Mouse (Mus musculus): Measurements from ENCODE around the gene Wbp4. TPM values are rescaled to one million over a fixed set of nuclear protein-coding genes. Genes with fewer than 3 reads are reported as not detected.
"Not testable (repeated sequence)": the region's sequence is repeated elsewhere in the genome, so short reads cannot be mapped to it uniquely, and the experiment has no call there.

The Wbp4 gene
- polyA plus RNA-seq, 1 experiment from 2014 or later = 61.1 TPM

- Histone ChIP-seq H3K27ac (ENCODE audit: low read depth, low read length) (peak overlapping the region; percentile 35), H3K27me3 (ENCODE audit: control insufficient read depth, insufficient read depth, low read length) (no peaks in the 10 kb centered on the region; the same call in 1 of the 2 replicates), H3K9me3 (ENCODE audit: control insufficient read depth, low read length) (no peaks in the 10 kb centered on the region), H3K36me3 (ENCODE audit: control insufficient read depth, insufficient read depth, low read length) (no peaks in the 10 kb centered on the region), H3K4me3 (ENCODE audit: low read depth, low read length) (peak overlapping the region; percentile 15; the same call in 1 of the 2 replicates), H3K4me1 (ENCODE audit: control insufficient read depth, insufficient read depth, low read length) (peaks cover 12% of the 10 kb centered on the region; the same call in 1 of the 2 replicates), H3K9ac (ENCODE audit: low read length) (peak overlapping the region; percentile 48), H3K4me2 (peak overlapping the region; percentile 48)
- DNase-seq (ENCODE audit: low spot score, missing footprints) (peak; percentile 91), ATAC-seq (ENCODE audit: low FRiP score) (peak; percentile 77)
- 23% methylated on average over 16 of the region's 16 CpGs for WGBS
Measured at GRCm38 (mm10) chr14:79445055-79445620, 36.2 kb downstream of the Wbp4 start.

- Histone ChIP-seq H3K27me3 (ENCODE audit: control insufficient read depth, insufficient read depth, low read length) (no peaks in the 10 kb centered on the region; the same call in 1 of the 2 replicates), H3K4me3 (ENCODE audit: low read depth, low read length) (no peak overlapping the region), H3K4me1 (ENCODE audit: control insufficient read depth, insufficient read depth, low read length) (peaks cover 12% of the 10 kb centered on the region; the same call in 1 of the 2 replicates), H3K4me2 (peak overlapping the region; percentile 48), H3K27ac (ENCODE audit: low read depth, low read length) (no peak overlapping the region), H3K36me3 (ENCODE audit: control insufficient read depth, insufficient read depth, low read length) (no peaks in the 10 kb centered on the region), H3K9ac (ENCODE audit: low read length) (no peak overlapping the region), H3K9me3 (ENCODE audit: control insufficient read depth, low read length) (no peaks in the 10 kb centered on the region)
- DNase-seq (ENCODE audit: low spot score, missing footprints) = no peak
- peak; percentile 54 for ATAC-seq (ENCODE audit: low FRiP score)
- 85% methylated on average over 9 of the region's 9 CpGs for WGBS
Measured at GRCm38 (mm10) chr14:79444601-79445000, 36.7 kb downstream of the Wbp4 start.

- Histone ChIP-seq H3K4me1 (ENCODE audit: control insufficient read depth, insufficient read depth, low read length) (peaks cover 12% of the 10 kb centered on the region; the same call in 1 of the 2 replicates), H3K4me3 (ENCODE audit: low read depth, low read length) (no peak overlapping the region), H3K4me2 (no peak overlapping the region), H3K9me3 (ENCODE audit: control insufficient read depth, low read length) (no peaks in the 10 kb centered on the region), H3K36me3 (ENCODE audit: control insufficient read depth, insufficient read depth, low read length) (no peaks in the 10 kb centered on the region), H3K9ac (ENCODE audit: low read length) (no peak overlapping the region), H3K27me3 (ENCODE audit: control insufficient read depth, insufficient read depth, low read length) (no peaks in the 10 kb centered on the region), H3K27ac (ENCODE audit: low read depth, low read length) (no peak overlapping the region)
- 91% methylated on average over 5 of the region's 5 CpGs for WGBS
- DNase-seq (ENCODE audit: low spot score, missing footprints) (no peak), ATAC-seq (ENCODE audit: low FRiP score) (no peak)
Measured at GRCm38 (mm10) chr14:79441441-79441840, 39.9 kb downstream of the Wbp4 start.

GRCm38 (mm10) chr14:79440655-79441054 is 40.7 kb downstream of the Wbp4 start:
- WGBS = 88% methylated on average over 2 of the region's 2 CpGs
- DNase-seq (ENCODE audit: low spot score, missing footprints) (peak; percentile 44), ATAC-seq (ENCODE audit: low FRiP score) (no peak)
- Histone ChIP-seq H3K27ac (ENCODE audit: low read depth, low read length) (no peak overlapping the region), H3K9me3 (ENCODE audit: control insufficient read depth, low read length) (no peaks in the 10 kb centered on the region), H3K9ac (ENCODE audit: low read length) (no peak overlapping the region), H3K4me2 (no peak overlapping the region), H3K4me3 (ENCODE audit: low read depth, low read length) (no peak overlapping the region), H3K4me1 (ENCODE audit: control insufficient read depth, insufficient read depth, low read length) (peaks cover 9% of the 10 kb centered on the region; the same call in 1 of the 2 replicates), H3K27me3 (ENCODE audit: control insufficient read depth, insufficient read depth, low read length) (no peaks in the 10 kb centered on the region), H3K36me3 (ENCODE audit: control insufficient read depth, insufficient read depth, low read length) (no peaks in the 10 kb centered on the region)

- DNase-seq (ENCODE audit: low spot score, missing footprints) (no peak), ATAC-seq (ENCODE audit: low FRiP score) (no peak)
- no peaks in the 10 kb centered on the region for H3K27me3 ChIP-seq (ENCODE audit: control insufficient read depth, insufficient read depth, low read length)
- no peak overlapping the region for H3K4me2 ChIP-seq
- no peak overlapping the region for H3K9ac ChIP-seq (ENCODE audit: low read length)
- WGBS = 89% methylated on average over 1 of the region's 1 CpGs
- no peaks in the 10 kb centered on the region for H3K36me3 ChIP-seq (ENCODE audit: control insufficient read depth, insufficient read depth, low read length)
- H3K27ac ChIP-seq (ENCODE audit: low read depth, low read length) = no peak overlapping the region
- no peaks in the 10 kb centered on the region for H3K4me1 ChIP-seq (ENCODE audit: control insufficient read depth, insufficient read depth, low read length)
- no peaks in the 10 kb centered on the region for H3K9me3 ChIP-seq (ENCODE audit: control insufficient read depth, low read length)
- H3K4me3 ChIP-seq (ENCODE audit: low read depth, low read length) = no peak overlapping the region
Measured at GRCm38 (mm10) chr14:79434068-79434467, 47.3 kb downstream of the Wbp4 start.

- WGBS = 66% methylated on average over 10 of the region's 59 CpGs
- not testable (repeated sequence) for H3K9me3 ChIP-seq (ENCODE audit: control insufficient read depth, low read length); H3K36me3 ChIP-seq (ENCODE audit: control insufficient read depth, insufficient read depth, low read length); DNase-seq (ENCODE audit: low spot score, missing footprints); H3K27me3 ChIP-seq (ENCODE audit: control insufficient read depth, insufficient read depth, low read length); H3K27ac ChIP-seq (ENCODE audit: low read depth, low read length); H3K4me1 ChIP-seq (ENCODE audit: control insufficient read depth, insufficient read depth, low read length)
- peak overlapping the region; percentile 44 for H3K4me3 ChIP-seq (ENCODE audit: low read depth, low read length)
- peak overlapping the region; percentile 51 for H3K4me2 ChIP-seq
- ATAC-seq (ENCODE audit: low FRiP score) = peak; percentile 43
- H3K9ac ChIP-seq (ENCODE audit: low read length) = peak overlapping the region; percentile 66
Measured at GRCm38 (mm10) chr14:79426730-79427365, 54.5 kb downstream of the Wbp4 start.

GRCm38 (mm10) chr14:79425979-79426729 is 55.2 kb downstream of the Wbp4 start, which contains the start of gene Kbtbd7:
Kbtbd7 (plus strand) TSS chr14:79426511.
- H3K4me1 ChIP-seq (ENCODE audit: control insufficient read depth, insufficient read depth, low read length) = no peaks in the 10 kb centered on the region
- no peaks in the 10 kb centered on the region for H3K27me3 ChIP-seq (ENCODE audit: control insufficient read depth, insufficient read depth, low read length)
- peak within 1 kb of the TSS; percentile 66 for H3K9ac ChIP-seq (ENCODE audit: low read length)
- H3K9me3 ChIP-seq (ENCODE audit: control insufficient read depth, low read length) = peaks cover 4% of the 10 kb centered on the region
- ATAC-seq (ENCODE audit: low FRiP score) (peak; percentile 98), DNase-seq (ENCODE audit: low spot score, missing footprints) (peak; percentile 97)
- H3K4me3 ChIP-seq (ENCODE audit: low read depth, low read length) = peak within 1 kb of the TSS; percentile 44
- H3K36me3 ChIP-seq (ENCODE audit: control insufficient read depth, insufficient read depth, low read length) = 0 out of 2 replicates have a peak, but pooled peaks cover 2% of the 10 kb centered on the region
- peak within 1 kb of the TSS; percentile 48 for H3K27ac ChIP-seq (ENCODE audit: low read depth, low read length)
- peak within 1 kb of the TSS; percentile 51 for H3K4me2 ChIP-seq
- under 1% methylated on average over 41 of the region's 44 CpGs for WGBS

GRCm38 (mm10) chr14:79420083-79420685 is 61.1 kb downstream of the Wbp4 start:
- 0 out of 2 replicates have a peak overlapping the region, but pooled peaks have one; percentile 14 for H3K4me2 ChIP-seq
- no peaks in the 10 kb centered on the region for H3K36me3 ChIP-seq (ENCODE audit: control insufficient read depth, insufficient read depth, low read length)
- H3K27ac ChIP-seq (ENCODE audit: low read depth, low read length) = peak overlapping the region; percentile 21; the same call in 1 of the 2 replicates
- no peaks in the 10 kb centered on the region for H3K27me3 ChIP-seq (ENCODE audit: control insufficient read depth, insufficient read depth, low read length)
- 0 out of 2 replicates have a peak overlapping the region, but pooled peaks have one; percentile 4 for H3K9ac ChIP-seq (ENCODE audit: low read length)
- WGBS = 33% methylated on average over 20 of the region's 20 CpGs
- peaks cover 4% of the 10 kb centered on the region; the same call in 1 of the 2 replicates for H3K4me1 ChIP-seq (ENCODE audit: control insufficient read depth, insufficient read depth, low read length)
- DNase-seq (ENCODE audit: low spot score, missing footprints) (no peak), ATAC-seq (ENCODE audit: low FRiP score) (peak; percentile 70)
- no peaks in the 10 kb centered on the region for H3K9me3 ChIP-seq (ENCODE audit: control insufficient read depth, low read length)
- H3K4me3 ChIP-seq (ENCODE audit: low read depth, low read length) = no peak overlapping the region
